Mouse (Mus musculus) kidney, embryonic 15.5 days (tissue): ENCODE results near the gene Ak6. TPM values are rescaled to one million over a fixed set of nuclear protein-coding genes. Genes with fewer than 3 reads are reported as not detected.

Experiments used
- ATAC-seq: fragments of 200-750 bp; cut with Nextera tagmentation; replicated peaks from 2 replicates; pipeline ENCODE4 v1.8.0; 2017; ENCODE audit warnings: moderate TSS enrichment; ENCODE audit not compliant: low FRiP score
- H3K27ac ChIP-seq: fragments of 300-500 bp; sonication (generic); 2 replicates; pipeline ENCODE4 v1.5.1; 2015; ENCODE audit warnings: mild to moderate bottlenecking, inconsistent platforms
- H3K27me3 ChIP-seq: fragments of 300-500 bp; sonication (generic); 2 replicates; pipeline ENCODE4 v1.6.1; 2015; ENCODE audit warnings: inconsistent platforms
- H3K36me3 ChIP-seq: fragments of 300-500 bp; sonication (generic); 2 replicates; pipeline ENCODE4 v1.6.1; 2015; ENCODE audit warnings: inconsistent platforms
- H3K4me1 ChIP-seq: fragments of 300-500 bp; sonication (generic); 2 replicates; pipeline ENCODE4 v1.6.1; 2015; ENCODE audit warnings: inconsistent platforms
- H3K4me2 ChIP-seq: fragments of 300-500 bp; sonication (generic); 2 replicates; pipeline ENCODE4 v1.6.1; 2015; ENCODE audit warnings: moderate library complexity, mild to moderate bottlenecking, inconsistent platforms
- H3K4me3 ChIP-seq: fragments of 300-500 bp; sonication (generic); replicated peaks from 2 replicates; pipeline ENCODE4 v1.5.1; 2015; ENCODE audit warnings: mild to moderate bottlenecking, inconsistent platforms
- H3K9ac ChIP-seq: fragments of 300-500 bp; sonication (generic); 2 replicates; pipeline ENCODE4 v1.6.1; 2015; ENCODE audit warnings: mild to moderate bottlenecking, inconsistent platforms
- H3K9me3 ChIP-seq: fragments of 300-500 bp; sonication (generic); replicated peaks from 2 replicates; pipeline ENCODE4 v1.6.1; 2016; ENCODE audit warnings: inconsistent platforms
- WGBS: fragments of 180-500 bp; shearing (Covaris S2); methylation state at CpG from one replicate; pipeline ENCODE4 v1.1.7; 2015; ENCODE audit warnings: mixed read lengths; 5-methylcytosine and 5-hydroxymethylcytosine counted together
- polyA plus RNA-seq: library from polyadenylated mRNA; unstranded; fragments of >200 nt; fragmentation: Nextera tagmentation; extraction: Ambion mirVana; gene quantifications from 2 replicates; pipeline ENCODE4 v1.2.1, GENCODE M21; 2015

The Ak6 gene
- polyA plus RNA-seq, 1 experiment from 2014 or later, result 268 TPM

DNA sequence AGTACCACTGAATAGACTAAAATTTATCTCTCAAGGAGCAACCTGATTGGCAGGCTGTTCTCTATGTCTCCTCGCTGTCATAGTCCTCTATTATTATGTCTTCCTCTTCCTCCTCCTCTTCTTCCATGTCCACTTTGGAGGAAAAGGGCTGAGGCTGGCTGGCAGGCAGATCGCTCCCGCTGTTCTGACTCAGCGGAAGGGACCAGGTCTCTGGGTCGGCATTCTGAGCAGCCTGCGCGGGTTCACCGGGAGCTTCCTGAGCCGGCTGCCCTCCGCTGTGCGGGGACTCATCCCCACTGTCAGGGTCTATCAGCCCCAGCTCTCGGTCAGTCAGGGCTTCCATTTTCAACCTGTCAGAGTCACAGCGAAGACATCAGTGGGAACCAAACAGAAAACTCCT is 33.2 kb upstream of the Ak6 start:
- Histone ChIP-seq H3K27me3 (peaks cover 3% of the 10 kb centered on the region), H3K4me2 (no peak overlapping the region), H3K4me1 (peaks cover 8% of the 10 kb centered on the region), H3K9me3 (0 out of 2 replicates have a peak, but pooled peaks cover 4% of the 10 kb centered on the region), H3K36me3 (peaks cover 45% of the 10 kb centered on the region), H3K27ac (no peak overlapping the region), H3K9ac (no peak overlapping the region), H3K4me3 (no peak overlapping the region)
- 86% methylated on average over 13 of the region's 13 CpGs for WGBS
- no peak for ATAC-seq

DNA sequence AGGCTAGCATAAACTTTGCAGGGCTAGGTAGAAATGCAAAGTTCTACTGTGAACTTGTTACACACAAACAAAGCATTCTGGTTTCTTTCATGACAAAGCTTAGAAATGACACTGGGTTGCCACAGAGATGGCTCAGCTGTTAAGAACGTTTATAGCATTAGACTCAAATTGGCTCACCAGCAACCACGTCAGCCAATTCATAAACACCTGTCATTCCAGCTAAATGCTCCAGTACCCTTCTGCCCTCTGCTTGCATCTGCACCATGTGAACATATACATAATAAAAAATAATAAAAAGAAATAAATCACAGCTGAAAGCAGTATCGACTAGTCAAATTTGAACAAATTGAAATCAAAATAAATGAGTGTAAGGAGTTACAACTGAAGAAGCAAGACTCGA is 28.5 kb upstream of the Ak6 start:
- peaks cover 80% of the 10 kb centered on the region for H3K36me3 ChIP-seq
- 88% methylated on average over 4 of the region's 4 CpGs for WGBS

DNA sequence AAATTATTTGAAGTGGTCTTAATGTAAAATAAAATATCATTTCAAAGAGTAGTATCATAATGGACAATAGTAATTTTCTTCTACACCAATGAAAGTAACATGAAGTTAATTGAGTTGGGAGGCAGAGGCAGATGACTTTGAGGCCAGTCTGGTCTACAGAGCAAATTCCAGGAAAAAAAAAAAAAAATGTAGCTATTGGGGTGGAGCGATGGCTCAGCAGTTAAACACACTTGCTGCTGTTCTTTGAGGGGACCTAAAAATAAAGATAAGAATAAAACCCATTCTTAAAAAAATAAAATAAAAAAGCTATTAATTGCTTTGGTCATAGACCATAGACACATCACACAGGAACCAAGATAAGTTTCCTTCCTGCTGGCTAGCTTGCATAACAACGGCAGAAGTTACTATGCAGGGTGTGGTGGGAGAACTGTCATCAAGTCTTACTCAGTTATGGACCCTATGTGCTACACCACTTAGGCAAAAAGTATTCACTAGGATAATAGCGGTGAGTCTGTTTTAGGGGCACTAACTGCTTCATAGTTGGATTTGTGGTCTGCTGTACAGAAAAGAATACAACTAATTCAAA is 16.6 kb upstream of the Ak6 start:
- WGBS, result 91% methylated on average over 3 of the region's 3 CpGs
- ATAC-seq, result no peak
- no peak overlapping the region for H3K27ac ChIP-seq
- H3K36me3 ChIP-seq, result peaks cover 81% of the 10 kb centered on the region
- H3K4me3 ChIP-seq, result no peak overlapping the region
- H3K4me2 ChIP-seq, result no peak overlapping the region
- H3K9ac ChIP-seq, result no peak overlapping the region
- H3K27me3 ChIP-seq, result no peaks in the 10 kb centered on the region
- no peaks in the 10 kb centered on the region for H3K4me1 ChIP-seq
- no peaks in the 10 kb centered on the region for H3K9me3 ChIP-seq

More for the DNA sequence above, 28.5 kb upstream of the Ak6 start:
- Histone ChIP-seq H3K4me1 (no peaks in the 10 kb centered on the region), H3K4me3 (no peak overlapping the region), H3K27me3 (no peaks in the 10 kb centered on the region), H3K9ac (no peak overlapping the region), H3K27ac (no peak overlapping the region), H3K4me2 (no peak overlapping the region), H3K9me3 (no peaks in the 10 kb centered on the region)
- no peak for ATAC-seq

DNA sequence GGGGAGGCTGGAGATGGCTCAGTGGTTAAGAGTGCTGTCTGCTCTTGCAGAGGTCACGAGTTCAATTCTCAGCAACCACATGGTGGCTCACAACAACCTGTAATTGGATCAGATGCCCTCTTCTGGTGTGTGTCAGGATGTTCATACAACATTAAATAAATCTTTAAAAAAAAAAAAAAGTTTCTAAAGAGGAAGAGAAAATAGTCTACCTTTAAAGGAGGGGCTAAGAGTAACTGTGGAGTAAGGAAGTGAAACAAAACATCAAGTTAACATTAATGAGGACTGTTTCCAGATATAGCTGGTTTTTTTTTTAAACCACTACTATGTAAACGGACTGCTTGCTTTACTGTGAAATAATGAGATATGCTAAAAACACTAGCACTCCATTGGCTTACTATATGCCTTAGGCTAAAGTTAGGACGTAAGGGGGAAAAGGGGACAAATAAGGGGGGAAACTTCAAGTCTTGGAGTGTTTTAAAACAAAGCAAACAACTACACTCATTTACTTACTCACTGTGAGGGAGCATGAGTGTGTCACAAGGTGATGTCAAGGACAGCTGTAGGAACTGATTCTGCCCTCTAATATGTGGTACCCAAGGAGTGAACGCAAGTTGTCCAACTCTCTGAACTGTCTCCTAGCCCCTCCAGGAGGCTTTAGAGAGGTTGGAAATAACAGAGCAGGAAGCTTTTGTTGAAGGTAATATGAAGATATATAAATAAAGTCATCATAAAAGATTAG is 8.1 kb upstream of the Ak6 start:
- ATAC-seq, result no peak
- Histone ChIP-seq H3K9ac (no peak overlapping the region), H3K36me3 (peaks cover 89% of the 10 kb centered on the region), H3K27me3 (no peaks in the 10 kb centered on the region), H3K4me1 (no peaks in the 10 kb centered on the region), H3K4me3 (no peak overlapping the region), H3K9me3 (no peaks in the 10 kb centered on the region), H3K27ac (no peak overlapping the region), H3K4me2 (no peak overlapping the region)
- WGBS, result 89% methylated on average over 4 of the region's 4 CpGs

DNA sequence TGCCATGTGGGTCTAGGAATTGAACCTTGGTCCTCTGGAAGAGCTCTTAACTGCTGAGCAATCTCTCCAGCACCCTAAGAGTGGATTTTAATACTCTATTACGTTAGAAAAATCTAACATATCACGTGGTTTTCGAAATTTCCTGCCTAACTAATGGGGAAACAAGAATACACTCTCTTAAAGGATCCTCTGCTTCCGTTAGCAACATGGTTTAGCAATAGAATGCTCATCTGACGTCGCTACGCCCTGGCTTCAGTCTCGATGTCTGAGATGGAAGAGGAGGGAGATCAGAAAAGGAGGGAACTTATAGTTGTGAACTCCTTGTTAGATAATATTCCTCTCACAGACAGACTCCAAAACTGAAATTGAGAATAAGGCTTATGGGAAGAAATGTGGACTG is 2.6 kb upstream of the Ak6 start:
- H3K9ac ChIP-seq, result no peak overlapping the region
- no peak overlapping the region for H3K4me3 ChIP-seq
- H3K4me1 ChIP-seq, result peaks cover 11% of the 10 kb centered on the region
- H3K4me2 ChIP-seq, result no peak overlapping the region
- no peak for ATAC-seq
- WGBS, result 95% methylated on average over 8 of the region's 8 CpGs
- no peaks in the 10 kb centered on the region for H3K9me3 ChIP-seq
- H3K27me3 ChIP-seq, result no peaks in the 10 kb centered on the region
- H3K36me3 ChIP-seq, result peaks cover 47% of the 10 kb centered on the region
- no peak overlapping the region for H3K27ac ChIP-seq

DNA sequence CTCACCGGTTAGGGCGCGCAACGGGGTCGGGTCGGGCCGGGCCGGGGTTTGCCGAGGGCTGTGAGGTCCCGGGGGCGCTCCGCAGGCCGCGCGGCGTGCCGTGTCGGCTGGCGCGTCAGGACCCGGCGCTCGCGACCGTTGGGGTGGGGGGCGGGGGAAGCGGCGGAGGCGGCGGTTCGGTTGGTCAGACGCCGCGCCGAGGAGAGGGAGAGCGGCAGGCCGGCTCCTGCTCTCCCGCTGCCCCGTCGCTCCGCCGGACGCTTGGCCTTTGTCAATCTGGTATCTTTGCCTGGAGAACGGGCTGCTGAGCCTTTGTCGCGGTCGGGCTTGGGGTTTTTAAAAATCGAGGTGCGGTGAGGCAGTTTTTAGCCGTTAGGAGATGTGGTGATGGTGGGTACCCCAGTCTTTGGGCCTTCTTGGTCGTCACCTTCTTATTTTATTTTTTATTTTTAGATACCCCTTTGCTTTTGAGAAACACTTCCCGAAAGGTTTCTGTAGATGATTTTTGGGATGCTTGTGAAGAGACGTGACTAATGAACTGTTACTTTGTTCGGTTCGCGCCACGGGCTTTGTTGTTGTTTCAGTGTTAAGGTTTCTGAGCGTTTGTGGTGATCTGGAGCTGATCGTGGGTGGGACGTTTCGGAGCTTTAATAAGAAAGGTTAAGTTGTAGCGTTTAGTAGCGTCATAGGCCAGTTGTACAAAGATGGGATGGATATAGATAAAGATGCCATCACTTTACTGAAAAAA is 834 bp downstream of the Ak6 start, which contains the start of gene Taf9:
Gene Taf9 (plus strand): TSS at position 141 of the 748 bp plus-strand sequence.
- ATAC-seq, result peak; percentile 74; the same call in 1 of the 2 replicates
- WGBS, result 1% methylated on average over 63 of the region's 63 CpGs

DNA sequence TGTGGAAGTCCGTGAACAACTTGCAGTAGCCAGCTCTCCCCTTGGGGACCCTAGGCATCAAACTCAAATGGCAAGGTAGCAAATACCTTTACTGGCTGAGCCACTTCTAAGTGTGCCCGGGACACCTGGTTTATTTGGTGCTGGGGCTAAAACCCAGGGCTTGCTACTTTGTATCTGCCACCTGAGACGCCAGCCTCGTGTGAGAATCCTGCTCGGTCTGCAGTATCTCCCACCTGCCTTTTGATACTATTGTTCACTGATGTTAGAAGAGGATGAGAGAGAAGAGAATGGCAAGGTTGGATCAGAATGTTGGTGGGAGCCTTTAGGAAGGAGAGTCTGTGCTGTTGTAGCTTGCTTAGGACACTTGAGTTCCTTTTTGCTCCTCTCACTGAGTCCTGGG is 7.3 kb downstream of the Ak6 start:
- no peaks in the 10 kb centered on the region for H3K9me3 ChIP-seq
- H3K27me3 ChIP-seq, result no peaks in the 10 kb centered on the region
- no peaks in the 10 kb centered on the region for H3K4me1 ChIP-seq
- H3K4me2 ChIP-seq, result no peak overlapping the region
- WGBS, result 95% methylated on average over 5 of the region's 5 CpGs
- no peak for ATAC-seq
- no peak overlapping the region for H3K27ac ChIP-seq
- H3K4me3 ChIP-seq, result no peak overlapping the region
- H3K9ac ChIP-seq, result no peak overlapping the region
- peaks cover 30% of the 10 kb centered on the region for H3K36me3 ChIP-seq

More for the DNA sequence above, 834 bp downstream of the Ak6 start, which contains the start of gene Taf9:
- Histone ChIP-seq H3K9me3 (no peaks in the 10 kb centered on the region), H3K4me3 (peak within 1 kb of the TSS; percentile 98), H3K27me3 (no peaks in the 10 kb centered on the region), H3K36me3 (peaks cover 30% of the 10 kb centered on the region), H3K27ac (peak within 1 kb of the TSS; percentile 96), H3K4me2 (peak within 1 kb of the TSS; percentile 81), H3K4me1 (peaks cover 11% of the 10 kb centered on the region), H3K9ac (peak within 1 kb of the TSS; percentile 88)

DNA sequence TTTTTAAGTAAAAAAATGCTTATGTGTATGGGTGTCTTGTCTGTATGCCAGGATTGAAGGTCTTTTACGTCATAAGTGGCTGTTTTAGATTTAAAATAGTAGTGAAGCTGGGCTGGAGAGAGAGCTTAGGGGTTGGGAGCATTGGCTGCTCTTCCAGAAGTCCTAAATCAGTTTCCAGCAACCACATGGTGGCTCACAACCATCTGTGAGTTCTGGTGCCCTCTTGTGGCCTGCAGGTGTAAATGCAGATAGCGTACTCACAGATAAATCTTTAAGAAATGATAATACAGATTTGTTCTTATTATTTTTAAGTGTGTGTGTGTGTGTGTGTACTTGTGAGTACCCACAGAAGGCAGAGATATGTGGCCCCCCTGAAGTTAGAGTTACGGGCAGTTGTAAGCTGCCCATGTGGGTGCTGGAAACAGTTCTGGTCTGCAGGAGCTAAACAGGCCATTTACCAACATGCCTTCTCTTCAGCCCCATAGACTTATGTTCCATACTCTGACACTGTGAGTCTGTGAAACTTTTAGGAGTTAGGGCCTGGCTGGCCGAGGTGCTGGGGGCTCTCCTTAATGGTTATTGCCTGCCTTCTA is 9.2 kb downstream of the Ak6 start:
- no peak overlapping the region for H3K4me2 ChIP-seq
- no peaks in the 10 kb centered on the region for H3K9me3 ChIP-seq
- no peaks in the 10 kb centered on the region for H3K27me3 ChIP-seq
- H3K36me3 ChIP-seq, result peaks cover 38% of the 10 kb centered on the region
- ATAC-seq, result 0 out of 2 replicates have a peak, but pooled peaks have one; percentile 36
- no peak overlapping the region for H3K27ac ChIP-seq
- no peaks in the 10 kb centered on the region for H3K4me1 ChIP-seq
- no peak overlapping the region for H3K9ac ChIP-seq
- no peak overlapping the region for H3K4me3 ChIP-seq
- WGBS, result 36% methylated on average over 4 of the region's 4 CpGs

DNA sequence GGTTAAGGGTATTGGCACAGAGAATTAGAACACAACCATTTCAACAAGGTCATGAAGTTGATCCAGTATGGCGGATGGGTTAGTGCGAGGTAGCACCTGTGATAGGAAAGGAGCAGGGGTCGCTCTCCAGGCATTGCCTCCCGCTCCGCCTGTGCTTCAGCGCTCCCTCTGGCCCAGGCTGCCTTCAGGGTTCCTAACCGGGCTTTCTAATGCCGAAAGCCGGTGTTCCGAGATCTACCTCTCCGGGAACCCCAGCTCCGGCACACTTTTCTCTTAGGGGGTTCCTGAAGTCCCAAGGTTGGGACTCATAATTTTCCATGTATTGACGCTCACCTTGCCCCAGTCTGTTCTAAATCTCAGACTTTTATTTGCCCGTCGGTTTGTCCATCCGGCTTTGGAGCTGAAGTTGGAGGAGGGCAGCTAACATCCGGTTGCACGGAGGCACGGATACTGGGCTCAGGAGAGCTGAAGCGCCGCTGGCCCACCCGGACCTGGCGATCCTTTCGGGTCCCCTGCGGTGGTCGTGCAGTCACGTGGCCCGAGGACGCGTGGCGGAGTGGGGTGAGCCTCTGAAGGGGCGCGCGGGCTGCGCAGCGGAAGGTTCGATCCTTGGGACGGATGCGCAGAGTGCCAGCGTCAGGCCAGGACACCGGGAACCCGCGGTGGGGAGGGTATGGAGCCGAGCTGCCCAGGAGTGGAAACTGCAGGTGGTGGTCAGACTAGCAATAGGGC is 18.7 kb downstream of the Ak6 start, which contains the start of gene Ccdc125:
Gene Ccdc125 (plus strand): TSS at position 427 of the 732 bp plus-strand sequence.
- peak within 1 kb of the TSS; percentile 65 for H3K9ac ChIP-seq
- under 1% methylated on average over 44 of the region's 44 CpGs for WGBS
- ATAC-seq, result peak; percentile 92

DNA sequence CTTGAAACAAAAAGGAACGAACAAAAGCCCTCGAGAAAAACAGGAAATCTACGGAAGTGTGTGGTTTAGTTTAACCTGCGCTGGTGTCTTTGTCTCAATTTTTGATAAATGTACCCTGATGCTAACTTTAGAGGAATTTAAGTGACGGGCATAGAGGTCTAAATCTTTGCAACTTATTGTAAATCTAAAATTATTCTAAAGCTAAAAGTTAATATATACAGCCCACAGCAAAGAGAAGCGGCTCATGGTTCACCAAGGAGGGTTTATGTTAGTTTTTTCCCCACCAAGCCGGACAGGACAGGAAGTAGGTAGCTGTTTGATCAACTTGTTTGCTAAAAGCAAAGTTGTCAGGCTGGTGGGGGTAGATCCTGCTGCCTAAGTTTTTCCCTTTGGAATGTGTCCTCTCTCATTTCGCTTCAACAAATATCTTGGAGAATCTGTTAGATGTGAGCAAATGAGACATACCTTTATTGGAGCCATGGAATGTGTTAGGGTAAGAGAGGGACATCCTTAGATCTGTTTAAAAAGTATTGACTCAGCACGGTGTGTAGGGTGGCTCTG is 19.5 kb downstream of the Ak6 start:
- Histone ChIP-seq H3K9me3 (no peaks in the 10 kb centered on the region), H3K4me1 (0 out of 2 replicates have a peak, but pooled peaks cover 5% of the 10 kb centered on the region), H3K27me3 (no peaks in the 10 kb centered on the region), H3K27ac (peak overlapping the region; percentile 75; the same call in 1 of the 2 replicates), H3K36me3 (peaks cover 18% of the 10 kb centered on the region), H3K4me3 (peak overlapping the region; percentile 62), H3K4me2 (peak overlapping the region; percentile 85), H3K9ac (no peak overlapping the region)
- ATAC-seq, result no peak
- WGBS, result 44% methylated on average over 9 of the region's 9 CpGs

More for the DNA sequence above, 18.7 kb downstream of the Ak6 start, which contains the start of gene Ccdc125:
- H3K4me2 ChIP-seq, result peak within 1 kb of the TSS; percentile 85
- peak within 1 kb of the TSS; percentile 75 for H3K27ac ChIP-seq
- 0 out of 2 replicates have a peak, but pooled peaks cover 5% of the 10 kb centered on the region for H3K4me1 ChIP-seq
- H3K36me3 ChIP-seq, result peaks cover 20% of the 10 kb centered on the region
- H3K4me3 ChIP-seq, result peak within 1 kb of the TSS; percentile 62
- no peaks in the 10 kb centered on the region for H3K9me3 ChIP-seq
- H3K27me3 ChIP-seq, result no peaks in the 10 kb centered on the region
